Mouse (Mus musculus) small intestine, adult 2 months (tissue): Measurements from ENCODE around the gene Rem2. TPM values are rescaled to one million over a fixed set of nuclear protein-coding genes. Genes with fewer than 3 reads are reported as not detected.

Source experiments
- H3K27ac ChIP-seq: fragments of 200-500 bp; 2 replicates; pipeline ENCODE4 v1.5.1; 2012; ENCODE audit warnings: low read depth, low read length, control low read depth, inconsistent platforms; ENCODE audit not compliant: insufficient read depth
- H3K27me3 ChIP-seq: fragments of 200-500 bp; 2 replicates; pipeline ENCODE4 v1.6.1; 2012; ENCODE audit warnings: mild to moderate bottlenecking, moderate library complexity, low read length, inconsistent platforms; ENCODE audit not compliant: control insufficient read depth, insufficient read depth
- H3K36me3 ChIP-seq: fragments of 200-500 bp; 2 replicates; pipeline ENCODE4 v1.6.1; 2012; ENCODE audit warnings: mild to moderate bottlenecking, low read length, control low read depth, inconsistent platforms; ENCODE audit not compliant: control insufficient read depth, insufficient read depth
- H3K4me1 ChIP-seq: fragments of 200-500 bp; 2 replicates; pipeline ENCODE4 v1.6.1; 2012; ENCODE audit warnings: low read length, inconsistent platforms, mixed read lengths; ENCODE audit not compliant: control insufficient read depth, insufficient read depth, insufficient read length
- H3K4me3 ChIP-seq: fragments of 200-500 bp; 2 replicates; pipeline ENCODE4 v1.5.1; 2012; ENCODE audit warnings: low read depth, mild to moderate bottlenecking, control low read depth, inconsistent platforms, low read length, moderate library complexity
- CTCF ChIP-seq: fragments of 200-500 bp; IDR thresholded peaks from 2 replicates; pipeline ENCODE4 v1.5.1; 2012; ENCODE audit warnings: low read depth, mild to moderate bottlenecking, control low read depth, inconsistent platforms, low read length, moderate library complexity, mixed read lengths; ENCODE audit not compliant: insufficient replicate concordance, insufficient read length; ENCODE audit errors: extremely low read depth
- POLR2A ChIP-seq: fragments of 200-500 bp; IDR thresholded peaks from 2 replicates; pipeline ENCODE4 v1.6.1; 2012; ENCODE audit warnings: low read depth, mild to moderate bottlenecking, control low read depth, inconsistent platforms, low read length, moderate library complexity
- WGBS: fragments of 180-500 bp; shearing (Covaris S2); methylation state at CpG from one replicate; pipeline ENCODE4 v1.1.7; 2018; 5-methylcytosine and 5-hydroxymethylcytosine counted together
- polyA plus RNA-seq: library from polyadenylated mRNA; depleted of rRNA; stranded (reverse); fragments of >200 nt; gene quantifications from 2 replicates; pipeline ENCODE4 v1.2.3, GENCODE M21; 2012; rRNA removed

The Rem2 gene
- 0.20 and 0.76 TPM in 2 replicates for polyA plus RNA-seq

GRCm38 (mm10) chr14:54475941-54476844 lies at the start of gene Rem2:
Rem2 (plus strand) TSS chr14:54476100.
- Histone ChIP-seq H3K4me1 (peaks cover 7% of the 10 kb centered on the region), H3K27ac (no peak within 1 kb of the TSS), H3K4me3 (peak within 1 kb of the TSS; percentile 62), H3K27me3 (peaks cover 7% of the 10 kb centered on the region; the same call in 1 of the 2 replicates), H3K36me3 (no peaks in the 10 kb centered on the region)
- TF ChIP-seq POLR2A = no peak
- 4% methylated on average over 23 of the region's 23 CpGs for WGBS

GRCm38 (mm10) chr14:54426689-54427398 lies 49.1 kb upstream of the Rem2 start, which contains the start of gene Mrpl52:
Mrpl52 (plus strand) TSS chr14:54426909.
- Histone ChIP-seq H3K4me1 (peaks cover 3% of the 10 kb centered on the region; the same call in 1 of the 2 replicates), H3K36me3 (peaks cover 5% of the 10 kb centered on the region; the same call in 1 of the 2 replicates), H3K27ac (peak within 1 kb of the TSS; percentile 85), H3K4me3 (peak within 1 kb of the TSS; percentile 71), H3K27me3 (no peaks in the 10 kb centered on the region; the same call in 1 of the 2 replicates)
- TF ChIP-seq POLR2A (peak; percentile 77), CTCF (no peak)
- under 1% methylated on average over 48 of the region's 48 CpGs for WGBS

GRCm38 (mm10) chr14:54427696-54428095 lies 48.2 kb upstream of the Rem2 start:
- Histone ChIP-seq H3K27ac (no peak overlapping the region), H3K27me3 (no peaks in the 10 kb centered on the region; the same call in 1 of the 2 replicates), H3K4me1 (peaks cover 6% of the 10 kb centered on the region), H3K36me3 (peaks cover 5% of the 10 kb centered on the region; the same call in 1 of the 2 replicates), H3K4me3 (no peak overlapping the region)
- 75% methylated on average over 7 of the region's 7 CpGs for WGBS
- TF ChIP-seq POLR2A (no peak), CTCF (no peak)

- TF ChIP-seq CTCF (no peak), POLR2A (no peak)
These were observed 47.5 kb upstream of the Rem2 start for GRCm38 (mm10) chr14:54428421-54428820.

GRCm38 (mm10) chr14:54429332-54430093 lies 46.4 kb upstream of the Rem2 start:
- H3K27ac ChIP-seq = peak overlapping the region; percentile 83
- peaks cover 11% of the 10 kb centered on the region for H3K4me1 ChIP-seq
- no peak for TF ChIP-seq POLR2A
- no peak for TF ChIP-seq CTCF
- 41% methylated on average over 7 of the region's 7 CpGs for WGBS
- H3K27me3 ChIP-seq = no peaks in the 10 kb centered on the region; the same call in 1 of the 2 replicates
- peaks cover 5% of the 10 kb centered on the region; the same call in 1 of the 2 replicates for H3K36me3 ChIP-seq
- no peak overlapping the region for H3K4me3 ChIP-seq

More at GRCm38 (mm10) chr14:54428421-54428820, 47.5 kb upstream of the Rem2 start:
- H3K4me3 ChIP-seq = no peak overlapping the region
- 80% methylated on average over 5 of the region's 5 CpGs for WGBS
- no peaks in the 10 kb centered on the region; the same call in 1 of the 2 replicates for H3K27me3 ChIP-seq
- peaks cover 5% of the 10 kb centered on the region; the same call in 1 of the 2 replicates for H3K36me3 ChIP-seq
- H3K27ac ChIP-seq = no peak overlapping the region
- H3K4me1 ChIP-seq = peaks cover 7% of the 10 kb centered on the region

GRCm38 (mm10) chr14:54430406-54431145 lies 45.3 kb upstream of the Rem2 start:
- peak overlapping the region; percentile 80 for H3K4me3 ChIP-seq
- 12% methylated on average over 18 of the region's 18 CpGs for WGBS
- peaks cover 13% of the 10 kb centered on the region for H3K4me1 ChIP-seq
- TF ChIP-seq CTCF = no peak
- no peak for TF ChIP-seq POLR2A
- peak overlapping the region; percentile 83 for H3K27ac ChIP-seq
- H3K36me3 ChIP-seq = peaks cover 5% of the 10 kb centered on the region; the same call in 1 of the 2 replicates
- no peaks in the 10 kb centered on the region; the same call in 1 of the 2 replicates for H3K27me3 ChIP-seq
